Mouse (Mus musculus): ENCODE results near the gene Cd52. TPM values are rescaled to one million over a fixed set of nuclear protein-coding genes. Genes with fewer than 3 reads are reported as not detected.

Gene Cd52
- total and polyA plus RNA-seq, 2 experiments from 2014 or later: 9.3 TPM; not detected in 1

GRCm38 (mm10) chr4:134114038-134114437, 19.2 kb upstream of the Cd52 start:
- DNase-seq (ENCODE audit: low spot score): no peak
- no peaks in the 10 kb centered on the region for H3K36me3 ChIP-seq (replicated peaks; ENCODE audit: control insufficient read depth, insufficient read depth, low read length)
- TF ChIP-seq CTCF (IDR thresholded peaks at IDR 0.05; ENCODE audit: low read depth) (no peak), EP300 (IDR thresholded peaks at IDR 0.05; ENCODE audit: low read depth) (no peak)
- H3K27me3 ChIP-seq (ENCODE audit: control insufficient read depth, insufficient read depth, low read length): no peaks in the 10 kb centered on the region
- H3K27ac ChIP-seq (ENCODE audit: low read depth): no peak overlapping the region
- no peak for ATAC-seq (ENCODE audit: insufficient read depth, low read depth)
- H3K4me1 ChIP-seq (ENCODE audit: control insufficient read depth, insufficient read depth): 0 out of 2 replicates have a peak, but pooled peaks cover 2% of the 10 kb centered on the region
- H3K4me3 ChIP-seq (ENCODE audit: low read depth, low read length): no peak overlapping the region
- no peak overlapping the region for H3K4me2 ChIP-seq (ENCODE audit: low read depth, low read length)
- no peaks in the 10 kb centered on the region for H3K9me3 ChIP-seq (replicated peaks; ENCODE audit: control insufficient read depth, low read length)
- 99% methylated on average over 4 of the region's 4 CpGs for WGBS
- no peak overlapping the region for H3K9ac ChIP-seq (replicated peaks; ENCODE audit: low read depth, low read length)

- TF ChIP-seq EP300 (IDR thresholded peaks at IDR 0.05; ENCODE audit: low read depth) (no peak), CTCF (IDR thresholded peaks at IDR 0.05; ENCODE audit: low read depth) (no peak)
- WGBS: 61% methylated on average over 10 of the region's 10 CpGs
- Histone ChIP-seq H3K36me3 (replicated peaks; ENCODE audit: control insufficient read depth, insufficient read depth, low read length) (no peaks in the 10 kb centered on the region), H3K9ac (replicated peaks; ENCODE audit: low read depth, low read length) (no peak overlapping the region), H3K27ac (ENCODE audit: low read depth) (no peak overlapping the region), H3K4me2 (ENCODE audit: low read depth, low read length) (no peak overlapping the region), H3K4me3 (ENCODE audit: low read depth, low read length) (no peak overlapping the region), H3K4me1 (ENCODE audit: control insufficient read depth, insufficient read depth) (no peaks in the 10 kb centered on the region), H3K9me3 (replicated peaks; ENCODE audit: control insufficient read depth, low read length) (no peaks in the 10 kb centered on the region), H3K27me3 (ENCODE audit: control insufficient read depth, insufficient read depth, low read length) (no peaks in the 10 kb centered on the region)
- DNase-seq (ENCODE audit: low spot score) (no peak), ATAC-seq (ENCODE audit: insufficient read depth, low read depth) (no peak)
Measured at GRCm38 (mm10) chr4:134113356-134113994, 18.6 kb upstream of the Cd52 start.

GRCm38 (mm10) chr4:134112403-134112802, 17.5 kb upstream of the Cd52 start:
- ATAC-seq (ENCODE audit: insufficient read depth, low read depth) (no peak), DNase-seq (ENCODE audit: low spot score) (no peak)
- Histone ChIP-seq H3K9ac (replicated peaks; ENCODE audit: low read depth, low read length) (no peak overlapping the region), H3K4me2 (ENCODE audit: low read depth, low read length) (no peak overlapping the region), H3K27me3 (ENCODE audit: control insufficient read depth, insufficient read depth, low read length) (no peaks in the 10 kb centered on the region), H3K27ac (ENCODE audit: low read depth) (no peak overlapping the region), H3K36me3 (replicated peaks; ENCODE audit: control insufficient read depth, insufficient read depth, low read length) (no peaks in the 10 kb centered on the region), H3K4me1 (ENCODE audit: control insufficient read depth, insufficient read depth) (no peaks in the 10 kb centered on the region), H3K4me3 (ENCODE audit: low read depth, low read length) (no peak overlapping the region), H3K9me3 (replicated peaks; ENCODE audit: control insufficient read depth, low read length) (no peaks in the 10 kb centered on the region)
- 56% methylated on average over 6 of the region's 6 CpGs for WGBS
- TF ChIP-seq CTCF (IDR thresholded peaks at IDR 0.05; ENCODE audit: low read depth) (no peak), EP300 (IDR thresholded peaks at IDR 0.05; ENCODE audit: low read depth) (no peak)

- Histone ChIP-seq H3K27me3 (ENCODE audit: control insufficient read depth, insufficient read depth, low read length) (no peaks in the 10 kb centered on the region), H3K4me3 (ENCODE audit: low read depth, low read length) (no peak overlapping the region), H3K9me3 (replicated peaks; ENCODE audit: control insufficient read depth, low read length) (no peaks in the 10 kb centered on the region), H3K36me3 (replicated peaks; ENCODE audit: control insufficient read depth, insufficient read depth, low read length) (no peaks in the 10 kb centered on the region), H3K9ac (replicated peaks; ENCODE audit: low read depth, low read length) (no peak overlapping the region), H3K4me2 (ENCODE audit: low read depth, low read length) (no peak overlapping the region), H3K4me1 (ENCODE audit: control insufficient read depth, insufficient read depth) (no peaks in the 10 kb centered on the region), H3K27ac (ENCODE audit: low read depth) (no peak overlapping the region)
- no peak for DNase-seq (ENCODE audit: low spot score)
- no peak for ATAC-seq (ENCODE audit: insufficient read depth, low read depth)
- 35% methylated on average over 3 of the region's 3 CpGs for WGBS
- no peak for TF ChIP-seq EP300 (IDR thresholded peaks at IDR 0.05; ENCODE audit: low read depth)
- TF ChIP-seq CTCF (IDR thresholded peaks at IDR 0.05; ENCODE audit: low read depth): no peak
Measured at GRCm38 (mm10) chr4:134110653-134111052, 15.8 kb upstream of the Cd52 start.

GRCm38 (mm10) chr4:134108196-134108595, 13.3 kb upstream of the Cd52 start:
- H3K27me3 ChIP-seq (ENCODE audit: control insufficient read depth, insufficient read depth, low read length): no peaks in the 10 kb centered on the region
- H3K36me3 ChIP-seq (replicated peaks; ENCODE audit: control insufficient read depth, insufficient read depth, low read length): no peaks in the 10 kb centered on the region
- TF ChIP-seq CTCF (IDR thresholded peaks at IDR 0.05; ENCODE audit: low read depth) (no peak), EP300 (IDR thresholded peaks at IDR 0.05; ENCODE audit: low read depth) (no peak)
- H3K4me2 ChIP-seq (ENCODE audit: low read depth, low read length): no peak overlapping the region
- no peak for ATAC-seq (ENCODE audit: insufficient read depth, low read depth)
- H3K4me1 ChIP-seq (ENCODE audit: control insufficient read depth, insufficient read depth): no peaks in the 10 kb centered on the region
- no peak for DNase-seq (ENCODE audit: low spot score)
- no peak overlapping the region for H3K4me3 ChIP-seq (ENCODE audit: low read depth, low read length)
- no peak overlapping the region for H3K27ac ChIP-seq (ENCODE audit: low read depth)
- H3K9me3 ChIP-seq (replicated peaks; ENCODE audit: control insufficient read depth, low read length): no peaks in the 10 kb centered on the region
- no peak overlapping the region for H3K9ac ChIP-seq (replicated peaks; ENCODE audit: low read depth, low read length)
- WGBS: 47% methylated on average over 5 of the region's 5 CpGs

GRCm38 (mm10) chr4:134107730-134108129, 12.8 kb upstream of the Cd52 start:
- Histone ChIP-seq H3K27me3 (ENCODE audit: control insufficient read depth, insufficient read depth, low read length) (no peaks in the 10 kb centered on the region), H3K9me3 (replicated peaks; ENCODE audit: control insufficient read depth, low read length) (no peaks in the 10 kb centered on the region), H3K27ac (ENCODE audit: low read depth) (no peak overlapping the region), H3K4me1 (ENCODE audit: control insufficient read depth, insufficient read depth) (peaks cover 3% of the 10 kb centered on the region; the same call in 1 of the 2 replicates), H3K4me3 (ENCODE audit: low read depth, low read length) (no peak overlapping the region), H3K36me3 (replicated peaks; ENCODE audit: control insufficient read depth, insufficient read depth, low read length) (no peaks in the 10 kb centered on the region), H3K4me2 (ENCODE audit: low read depth, low read length) (no peak overlapping the region), H3K9ac (replicated peaks; ENCODE audit: low read depth, low read length) (no peak overlapping the region)
- DNase-seq (ENCODE audit: low spot score): no peak
- TF ChIP-seq CTCF (IDR thresholded peaks at IDR 0.05; ENCODE audit: low read depth): no peak
- no peak for TF ChIP-seq EP300 (IDR thresholded peaks at IDR 0.05; ENCODE audit: low read depth)
- ATAC-seq (ENCODE audit: insufficient read depth, low read depth): no peak
- WGBS: 80% methylated on average over 7 of the region's 7 CpGs
